Mouse (Mus musculus) small intestine, adult 2 months (tissue): Measurements from ENCODE around the gene Numb.

Source experiments
- CTCF ChIP-seq: fragments of 200-500 bp; IDR thresholded peaks from 2 replicates; pipeline ENCODE4 v1.5.1; 2012; ENCODE audit warnings: low read depth, mild to moderate bottlenecking, control low read depth, inconsistent platforms, low read length, moderate library complexity, mixed read lengths; ENCODE audit not compliant: insufficient replicate concordance, insufficient read length; ENCODE audit errors: extremely low read depth
- POLR2A ChIP-seq: fragments of 200-500 bp; IDR thresholded peaks from 2 replicates; pipeline ENCODE4 v1.6.1; 2012; ENCODE audit warnings: low read depth, mild to moderate bottlenecking, control low read depth, inconsistent platforms, low read length, moderate library complexity

- TF ChIP-seq CTCF (no peak), POLR2A (no peak)
Observed at GRCm38 (mm10) chr12:83947260-83947811, 25.6 kb upstream of the Numb start.
